Mouse (Mus musculus) heart, postnatal 10 days (tissue): ENCODE data around the gene Dynlt1b. TPM values are rescaled to one million over a fixed set of nuclear protein-coding genes. Genes with fewer than 3 reads are reported as not detected.
"Not testable (repeated sequence)": the region's sequence is repeated elsewhere in the genome, so short reads cannot be mapped to it uniquely, and the experiment has no call there.

Experiments used
- DNase-seq, 2 experiments: peaks; one replicate each; pipeline ENCODE4 v3.0.0; 2021
- intact Hi-C: fragments of 180-260 bp; cut with DNase I; formaldehyde crosslinking; loops from one replicate; pipeline ENCODE4 v1.15.1; 2025
- total RNA-seq, 2 experiments: library from RNA; stranded (reverse); gene quantifications; 2 replicates each; pipeline ENCODE4 v1.2.3; 2021

Gene Dynlt1b
- total RNA-seq, 2 experiments from 2014 or later: 112 to 122 TPM

DNA sequence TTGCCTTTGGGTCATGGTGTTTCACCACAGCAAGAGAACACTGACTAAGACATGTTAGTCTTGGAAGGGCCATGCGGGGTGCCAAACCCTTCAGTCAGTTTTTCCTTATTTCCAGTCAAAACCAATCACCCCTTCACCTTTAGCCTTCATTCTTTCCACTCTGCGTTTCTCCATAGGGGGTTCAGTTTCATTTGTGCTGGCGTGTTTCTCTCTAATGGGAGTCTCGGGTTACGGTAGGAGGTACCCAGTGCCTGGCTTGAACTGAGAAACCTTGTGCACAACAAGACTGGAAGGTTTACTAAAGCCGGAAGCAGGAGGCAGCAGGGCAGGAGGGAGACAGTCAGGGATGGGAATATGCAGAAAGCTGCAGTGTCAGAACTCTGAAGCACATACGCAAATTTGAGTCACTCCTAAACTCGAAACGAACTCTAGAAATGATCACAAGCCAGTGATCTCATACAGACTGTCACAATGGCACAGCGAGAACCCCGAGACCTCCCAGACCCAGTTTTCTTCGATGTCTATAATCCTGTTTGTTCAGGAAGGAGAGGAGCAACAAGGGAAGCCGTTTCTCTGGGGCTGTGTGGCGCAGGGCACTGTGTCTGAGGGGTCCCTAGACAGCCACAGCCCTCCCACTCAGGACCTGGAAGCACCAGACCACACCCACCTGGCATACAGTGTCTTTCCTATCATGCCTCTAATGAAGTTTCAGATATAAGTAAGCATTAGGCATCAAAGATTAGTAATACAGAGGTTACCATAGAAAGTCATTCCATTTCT is 8.2 kb upstream of the Dynlt1b start:
- DNase-seq, intact Hi-C loops: not testable (repeated sequence)

DNA sequence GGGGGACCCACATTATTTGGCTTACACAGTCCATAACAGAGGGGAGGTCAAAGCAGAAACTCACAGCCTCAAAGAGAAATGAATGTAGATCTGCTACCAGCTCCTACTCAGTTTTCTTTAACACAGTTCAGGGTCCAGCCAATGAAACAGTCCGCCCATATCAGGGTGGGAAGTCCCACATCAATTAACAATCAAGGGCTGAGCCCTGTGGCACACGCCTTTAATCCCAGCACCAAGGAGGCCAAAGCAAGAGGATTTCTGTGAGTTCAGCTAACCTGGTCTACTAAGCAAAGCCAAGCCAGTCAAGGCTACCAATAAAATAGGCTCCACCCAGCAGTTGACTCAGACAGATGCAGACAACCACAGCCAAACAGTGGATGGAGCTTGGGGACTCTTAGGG is 7.5 kb upstream of the Dynlt1b start:
- intact Hi-C loops, DNase-seq: not testable (repeated sequence)

DNA sequence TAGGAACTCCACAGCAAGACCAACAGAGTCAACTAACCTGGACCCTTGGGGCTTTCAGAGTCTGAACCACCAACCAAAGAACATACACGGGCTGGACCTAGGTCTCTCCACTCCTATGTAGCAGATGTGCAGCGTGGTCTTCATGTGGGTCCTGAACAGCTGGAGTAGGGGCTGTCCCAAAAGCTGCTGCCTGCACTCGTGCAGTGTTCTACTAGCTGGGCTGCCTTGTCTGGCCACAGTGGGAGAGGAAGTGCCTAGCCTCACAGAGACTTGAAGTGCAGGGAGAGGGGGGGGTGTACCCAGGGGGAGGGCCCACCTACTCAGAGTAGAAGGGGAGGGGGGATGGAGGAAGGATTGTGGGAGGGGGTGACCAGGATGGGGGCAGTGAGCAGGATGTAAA is 7.1 kb upstream of the Dynlt1b start:
- intact Hi-C loops, DNase-seq: not testable (repeated sequence)

DNA sequence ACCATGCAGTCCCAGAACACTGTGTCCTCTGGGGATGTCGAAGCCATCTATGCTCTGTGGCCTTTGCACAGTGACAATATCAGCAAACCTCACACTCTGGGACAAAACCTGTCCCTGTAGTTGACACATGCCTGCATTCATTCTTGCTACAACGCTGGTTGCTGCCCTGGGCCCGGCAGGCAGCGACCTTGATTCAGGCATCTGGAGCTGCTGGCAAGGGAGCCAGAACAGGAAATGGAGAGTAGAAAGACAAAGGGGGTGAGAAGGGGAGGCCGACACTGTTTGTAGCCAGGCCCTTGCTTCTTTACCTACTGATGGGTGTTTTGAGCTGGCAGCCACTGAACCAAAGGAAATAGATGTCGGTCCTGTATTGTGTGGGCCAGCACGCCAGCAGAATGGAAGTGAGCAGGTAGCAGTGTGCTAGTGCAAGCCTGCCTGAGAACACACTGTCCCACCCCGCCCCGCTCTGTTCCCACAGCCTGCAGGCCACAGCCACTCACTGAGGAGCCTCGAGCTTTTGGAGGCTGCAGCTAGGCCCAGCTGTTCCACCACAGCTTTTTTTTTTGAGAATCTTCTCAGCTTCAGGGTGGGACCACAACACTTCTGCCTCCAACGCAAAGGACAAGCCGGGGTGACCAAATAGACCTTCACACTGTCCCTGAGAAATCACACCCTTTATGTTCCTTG is 5.5 kb upstream of the Dynlt1b start:
- intact Hi-C loops: not testable (repeated sequence)
- peak; percentile 49 to 57 for DNase-seq

DNA sequence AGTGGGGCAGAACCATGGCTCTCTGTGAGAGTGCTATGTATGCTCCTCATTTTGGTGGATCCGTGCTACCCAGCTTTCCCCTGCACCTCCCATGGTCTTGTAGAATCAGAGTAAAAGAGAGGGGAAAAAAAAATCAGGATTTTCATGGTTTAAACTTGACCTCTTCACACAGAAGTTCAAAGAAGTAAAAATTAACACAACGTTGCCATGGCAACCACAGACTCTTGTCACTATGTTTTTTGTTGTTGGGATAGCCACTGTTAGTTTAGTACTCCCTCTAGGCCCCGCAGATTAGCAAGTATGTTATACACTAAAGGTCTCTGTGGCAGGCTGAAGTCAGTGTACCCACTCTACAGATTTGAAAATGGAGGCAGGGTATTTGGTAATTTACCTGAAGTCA is 4.6 kb upstream of the Dynlt1b start:
- DNase-seq, intact Hi-C loops: not testable (repeated sequence)

DNA sequence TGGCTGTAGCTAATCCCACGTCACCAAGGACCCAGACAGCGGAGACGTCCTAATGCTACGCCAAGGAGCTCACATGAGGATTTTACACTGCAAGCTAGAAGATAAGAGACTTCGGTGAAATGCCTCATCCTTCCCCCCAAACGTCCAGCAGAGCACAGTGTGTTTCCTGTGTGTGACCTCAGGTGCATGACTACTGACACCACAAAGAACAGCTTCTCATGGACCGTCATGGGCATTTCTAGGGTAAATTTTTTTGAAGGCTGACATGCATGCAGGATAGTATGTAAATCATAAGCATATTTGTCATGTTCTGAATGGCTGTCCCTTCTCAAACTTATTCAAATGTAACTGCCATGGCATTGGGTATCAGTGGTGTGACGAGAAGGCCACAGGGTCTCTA is 3.0 kb upstream of the Dynlt1b start:
- intact Hi-C loops, DNase-seq: not testable (repeated sequence)

DNA sequence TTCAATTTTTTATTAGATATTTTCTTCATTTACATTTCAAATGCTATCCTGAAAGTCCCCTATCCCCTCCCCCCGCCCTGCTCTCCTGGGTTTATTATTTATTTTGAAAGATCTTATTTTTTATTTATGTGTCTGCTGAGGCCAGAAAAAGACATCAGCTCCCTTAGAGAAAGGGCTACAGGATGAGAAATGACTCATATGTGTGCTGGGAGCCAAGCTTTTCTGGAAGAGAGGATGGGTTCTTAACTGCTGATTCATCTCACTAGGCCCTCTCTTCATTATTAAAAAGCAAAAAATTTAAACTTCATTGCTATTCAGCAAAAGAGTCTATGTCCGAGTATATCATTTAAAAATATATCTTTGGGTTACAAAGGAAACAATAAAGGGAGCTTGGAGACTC is 986 bp upstream of the Dynlt1b start:
- intact Hi-C loops, DNase-seq: not testable (repeated sequence)

DNA sequence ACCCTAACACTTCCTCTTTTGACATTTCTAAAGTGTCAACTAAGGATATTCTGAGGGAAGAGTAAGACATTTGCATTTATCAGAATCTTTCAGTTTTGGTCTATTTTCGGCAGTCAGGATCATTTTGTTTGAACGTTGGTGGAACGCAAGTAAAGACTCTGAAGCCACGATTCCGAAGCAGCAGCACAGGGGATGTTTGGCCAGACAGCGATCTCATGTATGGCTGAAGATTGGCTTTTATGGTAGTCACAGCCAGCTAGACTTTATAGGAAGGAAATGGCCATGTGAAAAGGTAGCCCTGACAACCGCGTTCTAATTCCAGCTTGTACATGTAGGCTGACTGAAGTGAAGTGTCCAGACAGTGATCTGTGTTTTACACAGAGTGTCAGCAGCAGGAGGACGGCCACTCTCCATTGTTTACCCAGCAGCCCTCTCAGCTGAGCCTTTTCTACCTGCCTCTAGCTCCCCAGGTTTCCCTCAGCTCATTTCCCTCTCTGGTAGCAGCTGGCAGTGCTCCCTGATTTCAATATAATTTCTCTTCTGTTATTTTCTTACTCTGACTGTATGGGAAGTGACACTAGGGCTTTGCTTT is 594 bp downstream of the Dynlt1b start:
- intact Hi-C loops, DNase-seq: not testable (repeated sequence)

DNA sequence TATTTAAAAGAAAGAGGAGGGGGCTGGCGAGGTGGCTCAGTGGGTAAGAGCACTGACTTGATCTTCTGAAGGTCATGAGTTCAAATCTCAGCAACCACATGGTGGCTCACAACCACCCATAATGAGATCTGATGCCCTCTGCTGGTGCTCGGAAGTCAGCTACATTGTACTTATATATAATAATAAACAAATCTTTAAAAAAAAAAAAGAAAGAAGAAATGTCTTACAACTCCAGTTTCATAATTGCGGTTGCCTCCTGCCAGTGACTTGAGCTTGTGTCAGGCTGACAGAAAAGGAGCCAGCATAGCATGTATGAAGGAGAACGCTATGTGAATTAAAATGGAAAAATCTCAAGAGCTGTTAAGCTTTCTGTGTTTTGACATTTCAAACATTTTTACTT is 2.5 kb downstream of the Dynlt1b start:
- intact Hi-C loops, DNase-seq: not testable (repeated sequence)

DNA sequence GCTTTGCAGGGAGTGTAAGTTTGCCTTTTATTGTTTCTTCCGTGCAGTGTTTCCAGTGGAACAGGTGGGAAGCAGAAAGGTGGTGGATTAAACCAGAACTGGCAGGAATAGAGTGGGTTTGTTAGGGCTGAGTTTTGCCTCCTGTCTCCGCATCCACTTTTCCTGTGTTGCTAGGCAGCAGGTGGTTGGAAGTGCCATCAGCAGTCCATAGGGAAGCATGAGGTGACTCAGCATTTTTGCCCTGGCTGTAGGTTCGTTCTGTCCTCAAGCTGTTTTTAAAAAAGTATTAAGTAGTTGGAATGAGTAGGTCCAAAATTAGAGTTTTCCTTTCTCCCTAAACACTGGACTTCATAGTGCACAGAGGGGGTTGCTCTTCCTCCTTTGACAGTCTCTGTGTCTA is 3.8 kb downstream of the Dynlt1b start:
- intact Hi-C loops, DNase-seq: not testable (repeated sequence)

DNA sequence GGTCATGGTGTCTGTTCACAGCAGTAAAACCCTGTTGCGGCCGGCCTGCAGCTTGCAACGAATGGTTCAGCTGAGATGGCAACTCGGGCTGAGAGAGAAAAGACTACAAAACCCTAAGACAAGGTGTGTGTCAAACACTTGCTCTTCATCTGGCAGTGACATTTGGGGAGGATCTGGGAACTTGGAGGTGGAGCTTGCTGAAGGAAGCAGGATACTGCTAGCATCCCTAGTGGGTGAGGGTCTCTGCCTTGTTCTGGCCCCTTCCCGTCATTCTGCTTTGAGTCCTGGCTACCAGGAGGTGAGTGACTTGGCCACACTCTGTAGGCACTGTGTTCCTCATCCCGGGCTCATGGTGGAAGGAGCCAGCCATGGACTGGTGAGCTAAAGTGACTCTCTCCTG is 8.2 kb downstream of the Dynlt1b start:
- intact Hi-C loops, DNase-seq: not testable (repeated sequence)

DNA sequence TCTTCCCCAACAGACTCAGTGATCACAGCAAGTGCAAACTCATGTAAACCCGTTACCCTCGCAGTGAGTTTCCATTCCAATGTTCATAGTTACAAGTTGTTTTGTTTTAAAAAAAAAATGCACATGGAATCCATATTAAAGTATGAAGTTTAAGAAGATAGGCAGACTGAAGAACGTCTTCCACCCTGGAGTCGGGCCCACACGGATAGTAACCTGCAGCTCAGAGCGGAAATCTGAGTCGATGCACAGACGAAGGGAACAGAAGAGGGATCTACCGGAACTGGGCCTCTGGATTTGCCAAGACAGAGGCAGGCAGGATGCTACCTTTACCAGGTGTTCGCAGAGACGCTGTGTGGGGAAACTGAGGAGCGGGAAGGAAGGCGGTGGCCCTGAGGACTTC is 10.0 kb downstream of the Dynlt1b start:
- DNase-seq, intact Hi-C loops: not testable (repeated sequence)

DNA sequence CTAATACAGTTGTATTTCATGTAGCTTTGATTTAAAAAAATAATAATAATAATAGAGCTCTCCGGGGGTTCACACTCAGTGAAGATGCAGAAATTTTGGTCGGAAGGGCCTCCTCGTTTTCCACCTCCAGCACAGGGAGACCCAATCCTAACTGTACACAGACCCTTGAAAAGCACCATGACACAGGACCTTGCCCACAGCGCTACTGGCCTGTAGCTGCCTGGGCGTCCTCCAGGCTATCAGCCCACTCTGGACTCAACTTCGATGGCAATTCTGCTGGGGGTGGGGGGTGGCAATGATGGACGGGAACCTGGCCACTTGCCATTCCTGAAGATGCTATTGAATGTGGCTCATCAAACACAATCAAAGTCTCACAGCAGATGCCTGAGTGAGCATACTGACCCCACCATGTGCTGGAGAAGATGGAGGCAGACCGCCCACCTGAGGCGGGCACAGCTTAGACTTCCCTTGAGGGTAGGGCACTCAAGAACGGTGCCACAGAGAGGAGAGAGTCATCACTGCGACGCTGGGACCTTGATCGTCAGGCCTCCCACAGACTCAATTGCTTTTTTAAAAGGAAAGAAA is 10.7 kb downstream of the Dynlt1b start:
- intact Hi-C loops, DNase-seq: not testable (repeated sequence)

DNA sequence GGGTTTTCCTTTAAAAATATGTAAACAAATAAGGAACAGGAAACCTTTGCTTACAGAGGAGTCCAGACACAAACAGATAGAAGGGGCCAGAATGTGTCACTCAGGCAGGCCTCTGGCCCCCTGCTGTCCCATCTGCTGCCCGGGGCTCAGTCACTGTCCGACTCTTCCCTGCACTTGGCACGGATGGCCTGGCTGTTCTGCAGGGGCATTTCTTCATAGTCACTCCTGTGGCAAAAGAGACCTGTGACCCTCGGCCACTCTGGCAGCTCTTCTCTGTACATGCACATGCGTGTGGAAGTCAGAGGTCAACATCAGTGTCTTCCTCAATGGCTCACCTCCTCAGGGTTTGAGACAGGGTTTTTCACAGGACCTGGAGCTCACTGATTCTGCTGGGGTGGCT is 11.3 kb downstream of the Dynlt1b start:
- DNase-seq, intact Hi-C loops: not testable (repeated sequence)

DNA sequence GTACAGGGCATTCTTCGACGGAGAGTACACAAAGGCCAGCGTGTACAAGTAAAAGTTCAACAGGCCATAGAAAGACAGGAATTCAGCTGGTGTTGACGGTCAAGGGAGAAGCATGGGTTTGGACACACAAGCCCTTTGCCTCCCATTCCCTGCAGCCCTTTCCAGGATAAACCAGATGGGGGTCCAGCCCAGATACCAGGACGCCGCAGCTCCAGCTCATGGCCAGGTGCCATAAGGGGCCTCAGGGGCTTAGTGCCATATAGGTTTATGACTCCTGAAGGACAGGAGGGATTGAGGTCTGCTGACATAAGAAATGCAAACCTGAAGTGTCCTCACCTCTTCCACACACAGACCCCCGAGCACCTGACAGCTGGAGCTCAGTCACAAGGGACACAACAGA is 12.6 kb downstream of the Dynlt1b start:
- DNase-seq, intact Hi-C loops: not testable (repeated sequence)

DNA sequence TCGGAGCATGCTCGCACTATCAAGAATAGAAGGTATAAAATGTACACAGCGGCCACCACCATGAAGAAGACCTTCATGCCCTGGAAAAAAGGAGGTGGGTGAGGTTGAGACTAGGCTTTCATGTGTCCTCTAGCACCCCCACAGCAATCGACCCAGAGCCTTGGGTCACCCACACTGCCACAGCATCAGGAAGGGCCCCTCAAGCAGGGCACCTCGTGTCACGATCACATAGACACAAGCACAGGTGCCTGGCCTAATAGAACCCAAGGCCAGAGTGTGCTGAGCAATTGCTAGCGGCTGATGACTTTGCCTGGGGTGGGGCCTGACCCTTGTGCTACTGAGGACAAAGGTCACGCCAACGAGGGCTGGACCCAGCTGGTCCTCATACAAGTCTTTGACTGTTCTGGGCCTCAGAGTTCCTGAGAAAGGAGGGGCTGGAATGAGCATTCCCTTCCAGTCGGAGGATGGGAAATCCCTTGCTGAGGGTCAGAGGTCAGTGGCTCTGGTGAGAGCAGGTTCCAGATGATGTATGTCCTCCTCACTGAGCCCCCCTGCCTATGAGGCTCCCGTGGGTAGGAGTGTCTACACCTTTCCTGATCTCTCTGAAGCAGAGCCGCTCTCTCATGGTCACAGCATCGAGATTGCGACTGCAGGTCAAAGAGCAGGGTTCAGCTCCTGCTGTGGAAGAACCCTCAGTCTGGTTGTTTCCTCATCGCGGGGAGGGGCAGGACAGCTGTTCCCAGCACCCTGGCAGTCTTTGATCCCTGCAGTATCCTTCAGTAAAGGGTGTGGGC is 16.1 kb downstream of the Dynlt1b start:
- DNase-seq, intact Hi-C loops: not testable (repeated sequence)

DNA sequence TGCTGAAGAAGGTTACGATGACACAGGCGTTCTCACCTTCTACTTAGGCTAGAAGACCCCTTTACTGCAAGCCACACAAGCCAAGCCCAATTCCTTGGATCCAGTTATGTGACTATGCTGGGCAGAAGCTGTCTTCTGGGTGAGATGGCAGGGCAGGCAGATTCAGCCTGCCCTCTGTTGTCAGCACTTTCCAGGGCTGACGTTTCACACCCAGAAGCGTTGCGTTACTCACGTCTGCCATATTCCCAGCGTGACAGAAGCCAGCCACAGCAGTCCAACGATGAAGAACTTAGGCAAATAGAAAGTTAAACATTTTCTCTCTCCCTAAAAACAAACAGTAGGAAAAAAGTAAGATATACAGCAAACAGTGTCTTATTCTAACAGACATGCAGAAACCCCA is 18.4 kb downstream of the Dynlt1b start:
- intact Hi-C loops: not testable (repeated sequence)

DNA sequence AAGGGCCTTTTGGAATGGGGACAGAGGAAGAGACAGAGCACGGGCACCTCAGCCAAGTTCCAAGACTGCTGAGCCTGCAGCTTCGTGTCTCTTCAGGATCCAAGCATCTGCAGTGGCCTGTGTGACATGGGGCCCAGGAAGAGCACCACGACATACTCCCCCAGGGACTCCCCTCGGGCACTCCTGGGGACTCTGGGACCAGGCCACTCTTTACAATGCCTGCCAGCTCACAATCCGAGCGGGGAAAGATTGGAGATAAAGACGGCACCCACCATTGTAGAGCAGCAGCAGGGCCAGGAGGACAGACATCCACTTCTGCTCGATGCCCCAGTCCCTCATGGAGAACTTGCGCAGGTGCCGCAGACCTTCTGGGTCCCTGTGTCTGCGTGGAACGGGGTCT is 19.3 kb downstream of the Dynlt1b start:
- intact Hi-C loops, DNase-seq: not testable (repeated sequence)

More for the DNA sequence above, 18.4 kb downstream of the Dynlt1b start:
- not testable (repeated sequence) for DNase-seq

DNA sequence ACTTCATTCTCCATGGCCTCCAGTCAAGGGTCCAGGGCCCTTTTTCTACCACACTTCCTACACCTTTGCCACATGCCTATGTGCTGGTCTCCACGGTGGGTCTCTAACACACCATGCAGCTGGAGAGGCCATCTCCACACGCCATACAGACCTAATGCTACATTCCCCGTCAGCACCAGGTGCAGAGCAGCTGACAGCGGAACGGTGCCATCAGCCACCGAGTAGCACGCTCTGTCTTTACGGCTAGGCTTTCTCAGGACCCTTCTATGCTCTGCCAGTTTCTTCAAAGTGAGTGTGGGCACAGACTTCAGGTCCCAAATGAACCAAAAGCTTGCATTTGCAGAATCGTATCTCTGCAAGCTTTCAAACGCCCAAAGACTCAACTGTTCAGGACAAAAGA is 21.3 kb downstream of the Dynlt1b start:
- intact Hi-C loops, DNase-seq: not testable (repeated sequence)

DNA sequence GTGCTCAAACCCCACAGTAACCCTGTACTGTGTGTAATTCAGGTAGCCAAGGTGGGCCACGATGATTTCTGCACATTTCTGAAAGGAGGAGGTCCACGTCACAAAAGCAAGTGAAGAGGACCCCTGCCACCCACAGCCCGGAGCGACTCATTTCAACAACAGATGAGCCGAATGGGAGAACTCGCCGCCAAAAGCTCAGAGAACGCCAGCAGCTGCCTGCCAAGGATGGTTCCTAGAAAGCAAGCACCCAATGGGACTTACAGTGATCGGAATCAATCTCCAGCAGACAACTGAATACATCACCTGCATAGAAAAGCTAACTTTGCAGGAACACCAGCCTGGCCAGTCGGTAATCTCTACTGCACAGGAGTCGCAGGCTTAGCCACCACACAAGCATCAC is 22.8 kb downstream of the Dynlt1b start:
- DNase-seq: not testable (repeated sequence)

More for the DNA sequence above, 22.8 kb downstream of the Dynlt1b start:
- intact Hi-C loops: not testable (repeated sequence)
